Mouse (Mus musculus): ENCODE data around the gene Igfbp5.

Gene Igfbp5

DNA sequence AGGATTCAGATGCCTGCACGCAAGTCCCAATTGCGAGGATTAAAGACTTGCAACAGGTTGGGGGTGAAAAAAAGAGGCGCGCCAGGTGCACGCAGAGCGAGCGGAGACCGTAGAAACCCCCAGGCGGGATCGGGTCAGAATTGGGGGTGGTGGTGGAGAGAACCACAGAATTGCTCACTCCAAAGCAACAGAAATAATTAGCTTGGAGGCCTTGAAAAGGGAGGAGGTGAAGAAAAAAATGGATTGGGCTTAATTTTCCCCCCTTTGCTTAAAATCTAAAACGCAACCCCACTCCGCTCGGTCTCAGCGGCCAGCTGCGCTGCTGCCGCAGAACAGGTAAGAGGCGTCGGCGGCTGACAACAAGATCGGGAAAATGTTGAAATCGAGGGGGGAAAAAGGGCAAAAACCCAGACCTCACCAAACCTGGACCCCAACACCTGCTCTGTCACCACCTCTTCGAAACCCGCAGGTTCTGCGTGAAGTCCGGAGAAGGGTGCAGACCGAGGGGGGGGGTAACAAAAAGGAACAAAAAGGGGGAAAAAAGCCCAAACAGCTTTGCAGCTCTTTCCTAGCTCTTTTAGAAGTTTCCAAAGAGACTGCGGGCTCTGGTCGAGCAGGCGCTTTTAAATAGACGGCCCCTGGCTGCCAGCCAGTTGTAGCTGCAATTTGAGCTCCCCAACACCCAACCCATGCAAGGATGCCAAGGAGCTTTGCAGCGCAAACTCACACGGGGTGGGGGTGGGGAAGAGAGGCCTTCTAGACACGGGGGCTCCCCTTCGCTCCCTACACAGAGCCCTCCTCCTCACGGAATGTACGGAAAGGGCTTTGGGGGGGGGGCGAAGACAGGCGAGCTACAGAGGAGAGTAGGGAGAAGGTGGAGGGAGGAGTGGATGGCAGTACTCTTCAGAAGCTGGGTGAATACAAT lies at the start of gene Igfbp5:
Gene Igfbp5 (minus strand): TSS at position 598 of the 925 bp plus-strand sequence.
- peak; percentile 40 for DNase-seq (ENCODE audit: low read depth, low spot score)

DNA sequence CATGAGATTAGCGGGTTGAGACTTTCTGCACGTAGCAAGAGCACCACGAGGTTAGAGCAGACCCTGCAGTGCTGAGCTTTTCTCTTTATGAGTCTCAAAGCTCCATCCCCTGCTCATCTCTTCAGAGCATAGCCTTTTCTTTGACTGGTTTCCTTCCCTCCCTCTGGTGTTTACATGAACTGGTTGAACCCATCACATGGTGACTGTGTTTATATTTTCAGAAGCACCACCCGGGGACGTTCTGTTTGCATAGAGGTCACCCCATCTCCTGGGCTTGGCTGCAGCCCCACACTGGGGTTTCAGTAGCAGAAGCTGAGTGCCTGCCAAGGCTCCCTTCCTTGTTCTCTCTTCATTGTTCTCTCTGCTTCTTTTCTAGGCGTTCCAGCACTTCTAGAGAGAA lies 40.1 kb upstream of the Igfbp5 start:
- no peak for DNase-seq (ENCODE audit: low read depth, low spot score)

DNA sequence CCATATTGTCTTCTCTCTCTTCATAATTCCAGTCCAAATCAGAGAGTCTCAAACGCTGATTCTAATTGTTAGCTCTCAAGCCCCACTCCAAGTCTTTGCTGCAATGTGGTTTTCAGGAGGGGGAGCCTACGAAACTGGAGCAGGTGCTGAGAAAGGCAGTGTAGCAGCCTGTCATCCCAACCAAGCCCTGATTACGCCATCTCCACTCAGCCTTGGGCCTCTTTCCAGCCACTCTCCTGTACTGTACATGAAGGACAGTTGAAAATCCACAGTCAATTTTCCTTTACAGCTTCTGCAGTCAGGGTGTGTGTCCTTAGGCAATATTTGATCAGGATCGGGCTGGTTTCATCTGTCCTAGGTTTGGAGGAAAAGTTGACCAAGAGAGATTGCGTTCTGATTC lies 38.4 kb upstream of the Igfbp5 start:
- no peak for DNase-seq (ENCODE audit: low read depth, low spot score)

DNA sequence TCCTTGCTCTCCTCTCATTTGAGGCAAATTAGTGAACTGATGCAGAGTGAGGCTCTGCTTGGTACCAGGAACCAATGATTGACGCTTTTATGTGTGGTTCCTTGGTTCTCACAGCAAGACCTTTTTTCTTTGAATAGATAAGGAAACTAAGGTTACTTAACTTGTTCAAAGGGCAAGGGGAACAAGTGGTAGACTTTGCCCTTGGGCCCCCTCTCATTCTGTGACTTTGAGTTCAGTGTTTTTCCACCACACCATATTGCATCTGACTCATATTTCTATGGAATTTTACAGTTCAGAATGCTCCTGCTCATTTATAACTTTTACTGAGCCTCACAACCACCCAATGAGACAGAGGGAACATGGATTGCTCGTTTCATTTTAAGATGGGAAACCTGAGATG lies 21.1 kb upstream of the Igfbp5 start:
- no peak for DNase-seq (ENCODE audit: low read depth, low spot score)

DNA sequence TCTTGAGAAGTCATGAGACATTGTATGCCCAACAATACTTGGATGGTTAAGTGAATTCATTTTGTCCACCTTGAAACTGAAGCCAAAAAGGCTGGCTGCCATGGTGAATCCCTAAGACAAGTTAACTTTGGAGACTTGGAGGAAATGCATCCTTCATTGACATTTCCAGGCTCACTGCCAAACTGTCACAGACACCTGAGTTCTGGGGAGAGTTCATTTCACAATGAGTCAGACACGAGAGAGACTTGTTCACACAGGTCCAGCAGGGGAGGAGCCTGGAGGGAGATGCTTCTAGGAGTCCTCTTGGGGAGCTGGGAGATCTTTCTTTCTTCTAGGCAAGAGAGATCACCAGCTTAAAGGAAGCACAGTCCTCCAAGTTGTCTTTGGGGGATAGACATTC lies 13.2 kb upstream of the Igfbp5 start:
- no peak for DNase-seq (ENCODE audit: low read depth, low spot score)

DNA sequence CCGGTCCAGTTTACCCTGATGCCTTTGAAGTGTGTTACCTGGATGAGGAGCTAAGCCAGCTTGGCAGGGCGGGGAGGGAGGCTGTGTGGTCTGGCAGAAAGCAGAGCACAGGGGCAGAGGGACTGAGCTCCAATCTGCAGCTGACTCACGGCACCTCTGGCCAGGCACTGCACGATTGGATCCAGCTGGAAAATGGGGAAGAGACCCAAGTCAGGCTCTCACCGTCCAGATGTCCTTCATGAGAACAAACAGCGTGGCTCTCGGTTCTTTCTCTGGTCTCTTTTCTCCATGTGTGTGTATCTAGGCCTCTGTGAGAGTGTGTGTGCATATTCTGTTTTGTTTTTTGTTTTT lies 11.1 kb upstream of the Igfbp5 start:
- DNase-seq (ENCODE audit: low read depth, low spot score): no peak

DNA sequence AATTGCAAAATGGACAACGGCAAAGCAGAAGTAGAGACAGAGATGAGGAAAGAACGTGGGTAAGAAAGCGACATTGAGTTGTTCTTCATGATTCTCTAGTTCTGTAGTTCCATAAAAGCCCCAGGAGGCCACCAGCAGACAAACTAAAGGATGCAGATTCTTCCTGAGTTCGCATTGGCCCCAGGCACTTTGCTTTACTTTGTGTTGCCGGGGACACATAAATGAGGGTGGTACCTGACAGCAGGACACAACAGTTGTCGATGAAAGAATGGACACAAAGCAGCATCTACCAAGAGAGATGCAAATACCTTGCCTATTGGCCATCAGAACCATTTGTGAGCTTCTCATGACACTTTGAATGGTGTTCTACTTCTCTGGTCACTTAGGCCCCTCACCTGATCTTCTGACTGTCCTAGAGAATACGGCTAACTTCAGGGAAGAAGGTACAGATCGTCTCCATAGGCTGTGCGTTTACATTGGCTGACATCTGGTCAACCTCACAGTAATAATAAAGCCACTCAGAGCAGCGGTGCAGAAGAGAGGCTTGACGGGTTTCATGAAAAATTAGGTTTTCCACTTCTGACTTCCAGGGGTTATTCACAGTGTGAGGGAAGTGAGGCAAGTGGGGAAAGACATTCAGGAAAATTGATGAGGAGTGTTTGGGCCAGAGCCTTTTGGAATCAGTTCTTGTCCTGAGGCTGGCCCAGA lies 10.6 kb upstream of the Igfbp5 start:
- DNase-seq (ENCODE audit: low read depth, low spot score): no peak

DNA sequence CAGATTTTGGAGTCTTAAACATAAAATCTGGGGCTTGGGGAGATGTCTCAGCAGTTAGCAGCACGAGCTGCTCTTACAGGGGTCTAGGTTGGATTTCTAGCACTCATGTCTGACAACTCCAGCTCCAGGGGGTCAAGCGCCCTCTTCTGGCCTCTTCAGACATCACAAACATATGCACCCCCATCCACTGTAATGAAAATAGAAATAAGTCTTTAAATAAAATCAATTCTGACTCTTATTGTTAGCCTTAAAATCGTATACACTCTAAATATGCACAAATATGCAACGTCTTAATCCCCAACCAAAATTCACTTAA lies 4.6 kb upstream of the Igfbp5 start:
- peak; percentile 53 for DNase-seq (ENCODE audit: low read depth, low spot score)

DNA sequence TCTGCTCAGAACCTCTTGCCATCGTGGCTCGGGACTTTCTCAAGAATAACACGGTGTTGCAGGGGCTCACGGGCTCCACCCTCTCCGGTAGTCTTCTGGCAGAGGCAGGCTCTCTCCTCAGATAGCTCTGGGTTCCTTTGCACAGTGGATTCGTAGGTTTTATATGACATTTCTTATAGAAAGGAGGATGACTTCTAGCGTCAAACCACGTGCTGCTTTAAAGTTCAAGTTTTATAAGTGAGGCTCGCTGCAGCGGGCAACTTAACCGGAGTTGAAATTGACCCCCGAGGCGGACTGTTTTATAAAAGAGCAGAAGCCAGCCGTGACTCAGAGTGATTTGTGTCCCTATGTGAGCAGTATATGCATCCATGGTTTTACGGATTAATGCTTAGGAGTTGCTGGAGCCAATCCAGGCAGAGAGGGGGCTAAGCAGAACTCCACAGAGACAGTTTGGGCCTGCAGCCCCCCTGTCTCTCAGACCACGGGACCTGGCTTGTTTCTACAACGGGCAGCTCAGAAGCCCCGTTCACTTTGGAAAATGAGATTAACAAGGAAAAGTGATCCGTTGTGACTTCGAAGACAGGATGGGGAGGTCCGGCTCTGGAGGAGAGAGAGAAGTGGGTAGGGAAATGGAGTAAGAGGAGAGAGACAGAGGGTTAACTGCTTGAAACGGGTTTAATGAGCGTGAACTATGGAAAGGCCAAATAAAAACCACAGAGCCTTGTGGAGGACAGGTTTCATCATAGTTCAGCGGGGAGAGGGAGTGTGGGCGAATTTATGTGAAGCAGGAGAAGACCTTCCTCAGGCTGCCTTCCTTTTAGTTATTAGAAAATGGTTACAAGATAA lies 4.0 kb upstream of the Igfbp5 start:
- no peak for DNase-seq (ENCODE audit: low read depth, low spot score)

DNA sequence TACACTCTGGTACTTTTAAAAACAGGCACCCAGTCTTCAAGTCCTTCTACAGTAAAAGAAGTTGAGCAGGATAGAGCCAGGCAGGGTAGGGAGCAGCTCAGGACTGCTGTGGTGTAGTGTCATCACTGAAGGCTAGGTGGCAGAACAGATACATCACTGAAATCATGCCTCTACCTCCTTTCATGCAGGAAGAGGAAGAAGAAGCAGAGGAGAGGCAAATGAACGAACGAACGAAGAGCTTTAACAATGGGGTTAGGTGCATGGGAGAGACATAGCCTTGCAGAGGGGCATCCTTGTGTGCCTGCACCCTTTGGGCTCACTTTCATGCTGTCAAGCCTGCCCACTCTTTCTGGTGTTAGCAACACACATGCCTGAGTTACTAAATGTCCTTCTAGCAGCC lies 3.2 kb upstream of the Igfbp5 start:
- DNase-seq (ENCODE audit: low read depth, low spot score): peak; percentile 55

DNA sequence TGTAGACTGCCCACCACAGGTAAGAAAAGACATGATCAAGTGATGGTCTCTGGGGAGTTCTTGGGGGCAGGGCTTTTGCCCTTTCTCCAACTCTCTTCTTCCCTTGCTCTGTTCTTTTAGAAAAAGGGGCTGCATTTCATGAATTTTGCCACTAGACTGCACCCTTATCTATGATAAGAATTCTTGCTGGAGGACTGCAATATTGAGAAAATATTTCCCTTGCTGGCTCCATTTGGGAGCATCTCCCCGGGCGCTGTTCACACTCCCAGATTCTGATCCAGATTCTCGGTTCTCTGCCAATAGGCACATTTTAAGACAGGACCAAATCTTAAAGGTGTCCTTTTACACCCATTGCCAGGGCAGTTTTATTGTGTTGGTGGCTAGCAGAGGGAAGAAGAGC lies 1.4 kb upstream of the Igfbp5 start:
- no peak for DNase-seq (ENCODE audit: low read depth, low spot score)

DNA sequence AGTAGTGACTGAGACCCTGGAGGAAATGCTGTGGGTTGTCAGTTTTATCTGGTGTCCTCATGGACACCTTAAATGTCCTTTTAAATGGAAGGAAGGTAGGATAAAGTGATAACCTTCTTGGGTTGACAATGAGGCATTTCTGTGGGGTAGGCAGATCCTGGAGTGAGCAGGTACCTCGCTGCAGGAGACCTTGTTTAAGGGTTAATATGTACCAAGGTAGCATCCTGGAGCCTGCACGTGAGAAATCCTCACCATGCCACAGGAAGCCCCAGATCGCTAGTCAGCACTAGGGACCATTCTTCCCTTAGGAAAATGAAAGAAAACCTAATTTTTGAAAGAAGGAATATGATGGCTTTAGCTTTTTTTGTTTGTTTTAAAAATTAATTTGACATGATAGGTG lies 1.0 kb upstream of the Igfbp5 start:
- no peak for DNase-seq (ENCODE audit: low read depth, low spot score)

DNA sequence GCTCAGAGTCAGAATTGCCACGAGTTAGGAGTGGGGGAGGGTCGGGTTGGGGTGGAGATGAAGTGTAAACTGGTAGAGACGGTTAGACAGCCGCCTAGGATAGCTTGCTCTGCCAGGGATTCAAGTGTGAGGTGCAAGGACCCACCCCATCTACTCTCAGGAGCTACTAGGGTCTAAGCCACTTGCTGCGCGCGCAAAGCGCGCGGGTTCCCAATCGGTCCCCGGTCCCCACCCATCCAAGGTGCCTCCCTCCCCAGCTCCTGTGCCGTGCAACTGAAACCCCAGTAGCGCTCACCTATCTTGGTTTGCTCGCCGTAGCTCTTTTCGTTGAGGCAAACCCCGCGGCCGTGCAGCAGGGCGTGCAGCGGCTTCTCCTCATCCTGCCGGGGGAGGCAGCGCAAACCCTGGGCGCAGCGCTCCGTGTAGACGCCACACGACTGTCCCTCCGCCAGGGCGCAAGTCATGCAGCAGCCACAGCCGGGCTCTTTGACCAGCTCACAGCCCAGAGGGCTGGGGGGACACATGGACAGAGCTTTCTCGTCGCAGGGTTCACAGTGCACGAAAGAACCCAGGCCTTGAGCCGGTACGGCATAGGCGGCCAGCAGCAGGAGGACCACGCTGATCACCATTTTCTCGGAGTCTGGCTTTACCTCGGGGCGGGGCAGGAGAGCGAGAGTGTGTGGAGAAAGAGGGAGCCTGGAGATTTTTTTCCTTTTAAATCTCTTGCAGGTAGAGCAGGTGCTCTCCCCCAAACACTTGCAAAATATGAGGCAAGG lies 985 bp downstream of the Igfbp5 start:
- DNase-seq (ENCODE audit: low read depth, low spot score): peak; percentile 65

DNA sequence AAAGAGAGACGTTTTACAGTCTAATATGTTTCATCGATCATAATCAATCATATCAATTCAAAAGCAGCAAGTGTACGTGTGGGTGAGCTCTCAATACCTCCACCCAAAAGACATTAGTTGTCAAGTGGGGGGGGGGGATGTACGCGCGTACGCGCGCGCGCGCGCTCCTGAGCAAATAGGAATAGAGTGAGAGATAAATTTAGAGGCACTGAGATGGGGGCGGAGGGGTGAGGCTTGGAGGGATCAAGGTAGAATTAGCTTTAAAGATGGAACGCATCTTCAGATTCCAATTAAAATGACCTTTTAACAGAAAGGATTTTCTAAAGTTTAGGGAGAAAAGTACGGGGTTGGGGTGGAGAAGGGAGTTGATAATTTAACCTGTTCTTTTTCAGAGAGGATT lies 1.6 kb downstream of the Igfbp5 start:
- no peak for DNase-seq (ENCODE audit: low read depth, low spot score)

DNA sequence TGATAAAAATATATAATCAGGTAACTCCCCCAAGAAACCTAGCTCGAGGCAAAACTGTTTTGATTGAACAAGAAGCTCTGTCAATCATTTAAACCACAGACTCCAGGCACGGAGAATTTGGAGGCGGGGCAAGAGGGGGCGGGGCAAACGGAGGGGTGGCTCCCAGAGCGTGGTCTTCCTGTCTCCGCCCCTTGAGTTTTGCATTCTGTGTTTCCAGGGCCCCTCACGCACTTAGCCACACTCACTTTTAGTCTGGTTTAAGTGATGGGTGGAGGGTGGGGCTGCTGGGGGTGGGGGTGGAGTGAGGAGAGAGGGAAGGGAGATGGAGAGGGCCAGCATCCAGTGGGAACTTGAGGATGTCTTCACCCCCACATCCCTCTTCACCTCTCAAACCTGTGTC lies 2.2 kb downstream of the Igfbp5 start:
- DNase-seq (ENCODE audit: low read depth, low spot score): peak; percentile 91

DNA sequence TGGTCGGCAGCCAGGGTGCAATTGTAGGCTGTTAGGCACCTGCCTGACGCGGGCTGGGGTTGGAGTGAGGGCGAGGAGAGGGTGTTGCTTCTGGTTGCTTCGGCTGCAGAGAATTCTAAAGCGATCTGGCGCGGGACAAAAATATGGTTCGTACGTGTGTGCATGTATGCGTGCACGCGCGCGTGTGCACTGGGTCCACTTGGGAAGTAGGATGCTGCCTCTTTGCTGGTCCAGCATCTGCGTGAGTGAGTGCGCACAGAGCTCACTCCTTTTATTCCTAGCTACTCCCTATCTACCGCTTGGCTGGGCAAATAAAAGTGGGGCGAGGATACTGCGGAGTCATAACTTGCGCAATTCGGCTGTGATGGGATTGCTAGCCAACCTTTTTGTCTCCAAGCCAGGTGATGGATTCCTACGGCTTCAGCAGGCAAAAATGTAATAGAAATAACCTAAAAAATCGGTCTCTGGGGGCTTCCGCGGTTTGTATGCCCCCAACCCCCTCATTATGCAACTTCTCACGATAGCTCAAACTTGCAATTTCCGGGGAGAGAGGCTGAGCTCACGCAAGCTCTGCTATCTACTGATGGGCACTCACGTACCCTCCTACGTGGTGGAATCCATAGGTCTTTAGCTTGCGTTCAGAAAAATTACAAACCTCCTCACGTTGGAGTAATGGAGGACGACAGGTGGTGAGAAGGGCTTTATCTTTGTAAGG lies 2.8 kb downstream of the Igfbp5 start:
- DNase-seq (ENCODE audit: low read depth, low spot score): peak; percentile 38

DNA sequence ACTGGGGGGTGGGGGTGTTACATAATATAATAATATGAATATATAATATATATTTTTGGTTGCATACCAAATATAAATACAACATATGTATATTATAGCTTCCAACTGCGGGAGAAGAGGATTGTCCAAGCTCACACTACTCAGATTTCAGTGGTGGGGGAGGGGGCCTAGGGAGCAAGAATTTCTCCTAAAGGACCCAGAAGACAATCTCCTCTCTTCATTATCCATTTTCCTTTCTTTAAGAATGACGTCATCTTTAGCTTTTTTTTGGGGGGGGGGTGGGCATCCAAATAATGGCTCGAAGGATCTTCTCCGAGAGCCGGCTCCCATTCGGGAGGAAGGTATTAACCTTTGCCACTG lies 3.4 kb downstream of the Igfbp5 start:
- DNase-seq (ENCODE audit: low read depth, low spot score): no peak

DNA sequence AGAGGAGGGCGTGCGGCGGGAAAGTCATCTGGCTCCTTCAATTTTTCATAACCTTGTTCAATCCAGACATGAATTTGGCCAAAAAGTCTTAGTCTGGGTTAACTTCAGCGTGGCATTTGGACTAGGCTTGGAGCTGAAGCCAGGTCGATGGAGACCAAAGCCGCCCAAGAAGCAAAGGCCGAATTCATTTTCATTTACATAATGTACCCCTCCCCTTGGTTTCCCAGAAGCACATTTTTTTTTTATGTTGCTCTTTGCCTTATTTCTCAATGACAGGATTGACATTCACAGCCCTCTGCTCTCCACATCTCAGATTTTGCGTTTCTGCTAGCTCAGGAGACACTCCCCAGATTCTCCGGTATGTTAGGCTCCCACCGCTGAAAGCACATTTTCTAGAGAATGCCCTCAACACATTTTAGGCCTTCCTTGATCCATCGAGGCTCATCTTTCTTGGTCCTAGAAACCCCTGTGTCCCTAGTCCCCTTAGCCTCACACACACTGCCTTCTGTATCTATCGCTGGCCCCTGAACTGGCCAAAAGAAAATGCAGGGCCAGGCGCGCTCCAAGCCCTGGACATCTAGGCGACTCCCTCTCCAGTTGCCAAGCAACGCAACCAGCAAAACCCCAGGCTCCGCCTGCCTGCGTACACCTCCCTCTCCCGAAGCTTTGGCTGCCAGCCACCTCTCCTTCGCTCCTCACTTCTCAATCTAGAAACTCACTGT lies 3.9 kb downstream of the Igfbp5 start:
- peak; percentile 92 for DNase-seq (ENCODE audit: low read depth, low spot score)

DNA sequence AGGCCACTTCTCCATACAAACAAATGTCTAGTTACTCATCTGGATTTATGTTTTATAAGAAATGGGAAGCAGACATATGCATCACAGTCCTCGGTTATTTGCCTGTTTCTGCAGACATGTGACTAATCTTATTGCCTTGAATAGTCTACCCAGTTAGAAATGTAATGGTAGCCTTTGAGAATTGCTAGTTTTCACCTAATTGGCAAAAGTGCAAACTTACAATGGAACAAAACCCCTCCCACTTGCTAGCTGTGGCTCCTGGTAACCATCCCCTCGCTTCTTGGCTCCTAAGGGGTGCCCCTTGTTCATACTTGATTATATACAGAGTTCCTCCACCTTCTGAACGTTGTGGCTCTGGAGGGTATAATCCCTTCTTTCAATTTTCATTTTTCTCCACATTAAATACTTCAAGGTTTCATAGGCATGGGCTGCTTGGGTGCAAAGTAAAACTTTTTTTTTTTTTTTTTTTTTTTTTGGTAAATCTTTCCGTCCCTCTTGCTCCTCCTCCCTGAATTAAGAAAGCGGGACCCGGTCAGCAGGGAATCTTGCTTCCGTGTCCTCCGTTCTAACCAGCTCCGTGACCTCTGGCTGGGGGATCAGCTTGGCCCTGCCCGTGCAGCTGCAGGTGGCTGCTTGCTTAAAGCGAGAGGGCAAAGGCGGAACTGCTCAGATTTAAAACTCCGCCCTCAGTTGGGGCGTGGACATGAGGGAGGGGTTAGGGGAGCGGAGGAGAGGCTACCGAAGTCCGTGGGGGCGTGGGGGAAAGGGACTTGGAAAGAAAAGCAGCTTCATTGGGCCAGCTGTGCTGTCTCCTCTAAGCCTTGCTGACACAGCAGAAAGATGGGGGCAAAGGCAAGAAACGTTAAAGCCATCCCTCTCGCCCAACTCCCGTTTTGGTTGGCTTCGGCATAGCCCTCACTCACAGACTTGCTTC lies 4.7 kb downstream of the Igfbp5 start:
- peak; percentile 94 for DNase-seq (ENCODE audit: low read depth, low spot score)

All from R1 (cell line).